ENCODE assay signal across 7 mouse cellular contexts in the genomic region with DNA sequence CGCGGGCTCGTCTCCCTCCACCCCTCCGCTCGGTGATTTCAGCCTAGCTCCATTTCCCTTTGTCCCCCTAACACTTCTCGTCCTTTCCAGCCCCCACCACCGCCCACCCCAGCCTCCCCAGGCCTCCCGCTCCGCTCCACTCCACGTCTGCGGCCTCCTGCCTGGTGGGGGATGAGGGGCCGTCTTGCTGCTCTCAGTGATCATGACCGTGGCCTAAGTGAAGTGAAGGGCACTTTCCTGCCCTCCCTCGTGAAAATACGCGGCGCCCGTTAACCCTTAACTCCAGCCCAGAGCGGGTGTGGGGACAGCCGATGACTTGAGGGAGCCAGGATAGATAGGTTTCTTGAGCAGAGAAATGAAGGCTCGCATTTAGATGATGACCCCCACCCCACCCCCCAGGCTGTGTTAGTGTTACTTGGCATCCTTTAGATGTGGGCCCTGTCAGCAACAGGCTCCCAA. TPM values are rescaled to one million over a fixed set of nuclear protein-coding genes. Genes with fewer than 3 reads are reported as not detected.
DNase-seq lines count a peak whose midpoint lies in the region; ATAC-seq and TF ChIP-seq lines count a peak whose summit lies in the region.

No protein-coding gene starts in this region.

- peak overlapping the region; percentile 93 for H3K4me3 ChIP-seq in embryonic facial prominence, embryonic 13.5 days
- H3K4me3 ChIP-seq in hindbrain, embryonic 10.5 days: peak overlapping the region; percentile 99
- peak overlapping the region; percentile 94 for H3K4me3 ChIP-seq in limb, embryonic 13.5 days
- peak overlapping the region; percentile 97 for H3K4me3 ChIP-seq in midbrain, postnatal 0 days (ENCODE audit: low read depth, low read length)

- peak overlapping the region; percentile 92 for H3K4me2 ChIP-seq in embryonic facial prominence, embryonic 13.5 days
- peak overlapping the region; percentile 86 for H3K4me2 ChIP-seq in limb, embryonic 13.5 days (replicated peaks)
- peak overlapping the region; percentile 69 for H3K4me2 ChIP-seq in midbrain, postnatal 0 days (ENCODE audit: low read depth, low read length, poor library complexity, severe bottlenecking)

- DNase-seq in ES-CJ7 (ENCODE audit: low read depth, low spot score) (peak; percentile 19), adipocyte (ENCODE audit: low spot score) (peak; percentile 59)
- DNase-seq in hindbrain, embryonic 10.5 days (ENCODE audit: low spot score): peak; percentile 50
- DNase-seq in midbrain, postnatal 0 days (ENCODE audit: low spot score): peak; percentile 14
- DNase-seq in left cerebral cortex, postnatal 14 days (ENCODE audit: low spot score in 2 of 2): no peak

- intact Hi-C loops in left cerebral cortex, postnatal 14 days (cut with DNase I): no loop called here

- no peak for ATAC-seq in embryonic facial prominence, embryonic 13.5 days (ENCODE audit: insufficient number of reproducible peaks, insufficient read depth, low FRiP score, low TSS enrichment, low read depth)
- no peak for ATAC-seq in limb, embryonic 13.5 days (ENCODE audit: low FRiP score, low read depth)
- ATAC-seq in midbrain, postnatal 0 days (ENCODE audit: low FRiP score): no peak

- H3K36me3 ChIP-seq in embryonic facial prominence, embryonic 13.5 days: peaks cover 28% of the 10 kb centered on the region
- peaks cover 34% of the 10 kb centered on the region for H3K36me3 ChIP-seq in hindbrain, embryonic 10.5 days
- peaks cover 31% of the 10 kb centered on the region for H3K36me3 ChIP-seq in limb, embryonic 13.5 days
- H3K36me3 ChIP-seq in midbrain, postnatal 0 days (ENCODE audit: insufficient read depth, low read length): peaks cover 17% of the 10 kb centered on the region; the same call in 1 of the 2 replicates

- H3K9ac ChIP-seq in embryonic facial prominence, embryonic 13.5 days: peak overlapping the region; percentile 97
- H3K9ac ChIP-seq in limb, embryonic 13.5 days: peak overlapping the region; percentile 97
- peak overlapping the region; percentile 97 for H3K9ac ChIP-seq in midbrain, postnatal 0 days (replicated peaks; ENCODE audit: low read length, poor library complexity, severe bottlenecking)

- no peaks in the 10 kb centered on the region for H3K27me3 ChIP-seq in embryonic facial prominence, embryonic 13.5 days
- peaks cover 9% of the 10 kb centered on the region; the same call in 1 of the 2 replicates for H3K27me3 ChIP-seq in hindbrain, embryonic 10.5 days (ENCODE audit: insufficient read depth, poor library complexity, severe bottlenecking)
- H3K27me3 ChIP-seq in limb, embryonic 13.5 days: no peaks in the 10 kb centered on the region
- H3K27me3 ChIP-seq in midbrain, postnatal 0 days (ENCODE audit: insufficient read depth, low read length): no peaks in the 10 kb centered on the region

- no peak for TF ChIP-seq CTCF in midbrain, postnatal 0 days (IDR thresholded peaks at IDR 0.05)

- peak overlapping the region; percentile 96 for H3K27ac ChIP-seq in embryonic facial prominence, embryonic 13.5 days
- H3K27ac ChIP-seq in hindbrain, embryonic 10.5 days: peak overlapping the region; percentile 99
- H3K27ac ChIP-seq in limb, embryonic 13.5 days: peak overlapping the region; percentile 98
- peak overlapping the region; percentile 98 for H3K27ac ChIP-seq in midbrain, postnatal 0 days (ENCODE audit: low read depth, low read length)

- peaks cover 29% of the 10 kb centered on the region for H3K4me1 ChIP-seq in embryonic facial prominence, embryonic 13.5 days
- H3K4me1 ChIP-seq in hindbrain, embryonic 10.5 days (replicated peaks): peaks cover 44% of the 10 kb centered on the region
- H3K4me1 ChIP-seq in limb, embryonic 13.5 days: peaks cover 38% of the 10 kb centered on the region
- H3K4me1 ChIP-seq in midbrain, postnatal 0 days (ENCODE audit: insufficient read depth, low read length): peaks cover 29% of the 10 kb centered on the region

- WGBS in embryonic facial prominence, embryonic 13.5 days: under 1% methylated on average over 21 of the region's 21 CpGs
- under 1% methylated on average over 21 of the region's 21 CpGs for WGBS in hindbrain, embryonic 10.5 days
- WGBS in limb, embryonic 13.5 days: 0% methylated on average over 21 of the region's 21 CpGs
- WGBS in midbrain, postnatal 0 days: under 1% methylated on average over 21 of the region's 21 CpGs

- H3K9me3 ChIP-seq in embryonic facial prominence, embryonic 13.5 days: no peaks in the 10 kb centered on the region
- no peaks in the 10 kb centered on the region for H3K9me3 ChIP-seq in hindbrain, embryonic 10.5 days
- H3K9me3 ChIP-seq in limb, embryonic 13.5 days: no peaks in the 10 kb centered on the region
- no peaks in the 10 kb centered on the region for H3K9me3 ChIP-seq in midbrain, postnatal 0 days (ENCODE audit: low read length)

RNA-seq across cellular contexts. Expression of gene Prkar1a, which starts 2.4 kb away (rescaled TPM):
- 324 and 370 TPM in 2 replicates for polyA plus RNA-seq in embryonic facial prominence, embryonic 13.5 days (2015; fragmentation: Nextera tagmentation; extraction: Ambion mirVana)
- 313 and 331 TPM in 2 replicates for polyA plus RNA-seq in hindbrain, embryonic 10.5 days (2016; fragmentation: Nextera tagmentation; extraction: Ambion mirVana)
- 346 and 360 TPM in 2 replicates for polyA plus RNA-seq in limb, embryonic 13.5 days (2015; fragmentation: Nextera tagmentation; extraction: Ambion mirVana)
- total RNA-seq in midbrain, postnatal 0 days (2014; rRNA removed): 231 and 289 TPM in 2 replicates
- 467 and 473 TPM in 2 replicates for polyA plus RNA-seq in midbrain, postnatal 0 days (2015; fragmentation: Nextera tagmentation; extraction: Ambion mirVana)
- 100 to 1,000 TPM; 470 to 506 TPM for total RNA-seq in left cerebral cortex, postnatal 14 days (2021)

RNA-seq across cellular contexts. Expression of gene Wipi1, which starts 39.8 kb away (rescaled TPM):
- polyA plus RNA-seq in embryonic facial prominence, embryonic 13.5 days (2015; fragmentation: Nextera tagmentation; extraction: Ambion mirVana): 53.5 and 55.5 TPM in 2 replicates
- 16.0 and 16.2 TPM in 2 replicates for polyA plus RNA-seq in hindbrain, embryonic 10.5 days (2016; fragmentation: Nextera tagmentation; extraction: Ambion mirVana)
- polyA plus RNA-seq in limb, embryonic 13.5 days (2015; fragmentation: Nextera tagmentation; extraction: Ambion mirVana): 51.0 and 52.7 TPM in 2 replicates
- 12.7 and 14.9 TPM in 2 replicates for total RNA-seq in midbrain, postnatal 0 days (2014; rRNA removed)
- polyA plus RNA-seq in midbrain, postnatal 0 days (2015; fragmentation: Nextera tagmentation; extraction: Ambion mirVana): 17.1 and 18.3 TPM in 2 replicates
- 10 to 100 TPM; 21.8 to 22.2 TPM for total RNA-seq in left cerebral cortex, postnatal 14 days (2021)

Comparison
In these comparisons a context has a peak if more than half of its experiments do, and no peak if none do; other contexts are left out.
1. DNase-seq: peak in ES-CJ7 (single experiment), adipocyte (single experiment), hindbrain, embryonic 10.5 days (single experiment) and midbrain, postnatal 0 days (single experiment); none in left cerebral cortex, postnatal 14 days (0 of 2).
2. Peak in every context shown above with its lines, with median percentiles within 50 percentile points of each other: H3K27ac ChIP-seq, H3K4me2 ChIP-seq, H3K4me3 ChIP-seq and H3K9ac ChIP-seq.